Comparison of ENCODE assay signal across 13 mouse cellular contexts in the genomic region with DNA sequence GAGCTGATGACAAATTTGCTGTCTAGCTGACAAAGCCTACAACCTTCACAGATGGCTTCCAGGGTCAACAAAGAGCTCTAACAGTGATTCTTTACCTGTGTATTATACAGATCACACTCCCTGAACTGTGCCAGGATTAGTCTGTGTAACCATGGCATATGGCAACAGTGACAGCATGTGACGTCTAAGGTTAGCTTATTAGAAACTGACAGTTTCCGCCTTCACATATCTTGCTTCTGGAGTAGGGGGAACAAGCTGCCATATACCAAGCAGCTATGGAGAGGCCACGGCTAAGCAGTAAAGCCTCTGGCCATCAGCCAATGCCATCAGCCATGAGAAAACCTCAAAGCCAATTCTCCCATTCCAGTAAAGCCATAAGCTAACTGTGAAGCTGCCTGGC. TPM values are rescaled to one million over a fixed set of nuclear protein-coding genes. Genes with fewer than 3 reads are reported as not detected.
DNase-seq lines count a peak whose midpoint lies in the region; ATAC-seq and TF ChIP-seq lines count a peak whose summit lies in the region.
"Had no signal": no experiment of that assay in that cellular context is flagged by ENCODE, and none has a peak within 500 bp of the region (broad histone marks: within the 10 kb centered on the region; RNA-seq: fewer than 3 reads in every experiment).

No protein-coding gene starts in this region.

- intact Hi-C loops in gastrocnemius, adult 2 months (cut with DNase I), result no loop called here
- intact Hi-C loops in left cerebral cortex, postnatal 4 days (cut with DNase I), result no loop called here
- intact Hi-C loops in left cerebral cortex, postnatal 36 days (cut with DNase I), result no loop called here

- peak overlapping the region; percentile 83 for H3K27ac ChIP-seq in gastrocnemius, adult 2 months
- no peak overlapping the region for H3K27ac ChIP-seq in midbrain, embryonic 14.5 days (replicated peaks; ENCODE audit: low read depth, low read length)
- no peak overlapping the region for H3K27ac ChIP-seq in intestine, embryonic 15.5 days
- H3K27ac ChIP-seq: limb, embryonic 15.5 days had no signal

- no peaks in the 10 kb centered on the region for H3K27me3 ChIP-seq in midbrain, embryonic 14.5 days (ENCODE audit: control insufficient read depth, insufficient read depth, low read length)
- no peaks in the 10 kb centered on the region for H3K27me3 ChIP-seq in intestine, embryonic 15.5 days (replicated peaks)
- H3K27me3 ChIP-seq: limb, embryonic 15.5 days had no signal

- no peak overlapping the region for H3K4me2 ChIP-seq in midbrain, embryonic 14.5 days (ENCODE audit: low read length)
- no peak overlapping the region for H3K4me2 ChIP-seq in intestine, embryonic 15.5 days (replicated peaks)
- H3K4me2 ChIP-seq: limb, embryonic 15.5 days had no signal

- peaks cover 1% of the 10 kb centered on the region; the same call in 1 of the 2 replicates for H3K4me1 ChIP-seq in midbrain, embryonic 14.5 days (ENCODE audit: control insufficient read depth, insufficient read depth, low read length)
- H3K4me1 ChIP-seq in intestine, embryonic 15.5 days (replicated peaks), result peaks cover 2% of the 10 kb centered on the region; the same call in 1 of the 2 replicates

- WGBS in midbrain, embryonic 14.5 days, result 59% methylated on average over 3 of the region's 3 CpGs
- 72% methylated on average over 3 of the region's 3 CpGs for WGBS in intestine, embryonic 15.5 days

- H3K9me3 ChIP-seq in midbrain, embryonic 14.5 days (ENCODE audit: control insufficient read depth, low read length), result no peaks in the 10 kb centered on the region
- no peaks in the 10 kb centered on the region for H3K9me3 ChIP-seq in intestine, embryonic 15.5 days
- H3K9me3 ChIP-seq: limb, embryonic 15.5 days had no signal

- H3K4me3 ChIP-seq in gastrocnemius, adult 2 months, result no peak overlapping the region
- H3K4me3 ChIP-seq in midbrain, embryonic 14.5 days (replicated peaks; ENCODE audit: low read depth, low read length), result no peak overlapping the region
- no peak overlapping the region for H3K4me3 ChIP-seq in intestine, embryonic 15.5 days (replicated peaks)
- H3K4me3 ChIP-seq: limb, embryonic 15.5 days; myocyte had no signal

- H3K9ac ChIP-seq in midbrain, embryonic 14.5 days (replicated peaks; ENCODE audit: low read length), result no peak overlapping the region
- no peak overlapping the region for H3K9ac ChIP-seq in intestine, embryonic 15.5 days
- H3K9ac ChIP-seq: limb, embryonic 15.5 days had no signal

- no peak; the same call in 1 of the 2 replicates for ATAC-seq in midbrain, embryonic 14.5 days (ENCODE audit: low FRiP score, low TSS enrichment)
- ATAC-seq in monocyte, adult 5-6 weeks (replicated peaks; ENCODE audit: insufficient number of reproducible peaks, low FRiP score, low TSS enrichment, poor library complexity, severe bottlenecking), result no peak
- ATAC-seq in intestine, embryonic 15.5 days, result no peak

- no peaks in the 10 kb centered on the region for H3K36me3 ChIP-seq in midbrain, embryonic 14.5 days (ENCODE audit: control insufficient read depth, insufficient read depth, low read length)
- H3K36me3 ChIP-seq in intestine, embryonic 15.5 days, result no peaks in the 10 kb centered on the region
- H3K36me3 ChIP-seq: limb, embryonic 15.5 days had no signal

- no peak for DNase-seq in gastrocnemius, adult 2 months
- DNase-seq in gastrocnemius, postnatal 10 days, result no peak
- DNase-seq in left cerebral cortex, postnatal 4 days, result peak; percentile 65
- DNase-seq in left cerebral cortex, postnatal 36 days (ENCODE audit: low spot score in 2 of 2), result no peak
- DNase-seq in cerebellum, adult 8-10 months, result peak; percentile 24
- peak; percentile 48 for DNase-seq in midbrain, embryonic 14.5 days
- DNase-seq: kidney, adult 11 months; lung, postnatal 14 days; thymus, postnatal 4 days had no signal

- TF ChIP-seq CTCF in gastrocnemius, adult 2 months (IDR thresholded peaks at IDR 0.05), result no peak

RNA-seq across cellular contexts. Expression of gene Lpar6, which starts 11.3 kb away (rescaled TPM):
- under 1 TPM; 0.59 to 0.82 TPM for total RNA-seq in gastrocnemius, adult 2 months (2021)
- 1 to 10 TPM; 3.0 to 3.1 TPM for total RNA-seq in gastrocnemius, postnatal 10 days (2021)
- 1 to 10 TPM; 1.2 to 1.4 TPM for total RNA-seq in left cerebral cortex, postnatal 4 days (2021)
- total RNA-seq in left cerebral cortex, postnatal 36 days (2021), result 1 to 10 TPM; 1.3 to 1.6 TPM
- 3.3 and 5.7 TPM in 2 replicates for polyA plus RNA-seq in midbrain, embryonic 14.5 days (2014; fragmentation: Nextera tagmentation; extraction: Ambion mirVana)
- total RNA-seq in monocyte, adult 5-6 weeks (2017), result 34.2 to 67.7 TPM (median 63.5 TPM) in 3 replicates
- polyA plus RNA-seq in intestine, embryonic 15.5 days (2015; fragmentation: Nextera tagmentation; extraction: Ambion mirVana), result 12.3 and 15.5 TPM in 2 replicates

Comparison
In these comparisons a context has a peak if more than half of its experiments do, and no peak if none do; other contexts are left out.
1. DNase-seq: peak in left cerebral cortex, postnatal 4 days (single experiment), cerebellum, adult 8-10 months (single experiment) and midbrain, embryonic 14.5 days (single experiment); none in gastrocnemius, adult 2 months (single experiment), gastrocnemius, postnatal 10 days (single experiment) and left cerebral cortex, postnatal 36 days (0 of 2).